Mouse (Mus musculus) myocyte (in vitro differentiated cells): Measurements from ENCODE around the gene Slc26a1.
"Not testable (repeated sequence)": the region's sequence is repeated elsewhere in the genome, so short reads cannot be mapped to it uniquely, and the experiment has no call there.

Experiments
- POLR2A ChIP-seq: IDR thresholded peaks from one replicate; pipeline ENCODE4 v1.6.1; 2011; ENCODE audit warnings: low read depth, mild to moderate bottlenecking, control low read depth, moderate library complexity; ENCODE audit not compliant: insufficient read length
- USF1 ChIP-seq: IDR thresholded peaks from one replicate; pipeline ENCODE4 v1.6.1; 2011; ENCODE audit warnings: low read depth, mild to moderate bottlenecking, control low read depth, moderate library complexity

- TF ChIP-seq USF1, POLR2A: not testable (repeated sequence)
These were observed 41.3 kb downstream of the Slc26a1 start for GRCm38 (mm10) chr5:108634088-108634487.
